Mouse (Mus musculus) ovary, adult 18-20 months (tissue): ENCODE measurements around the gene Numb.
"Not testable (repeated sequence)": the region's sequence is repeated elsewhere in the genome, so short reads cannot be mapped to it uniquely, and the experiment has no call there.

Experiments used
- DNase-seq: peaks from one replicate; pipeline ENCODE4 v3.0.0; 2022; ENCODE audit warnings: low spot score, mixed read lengths

Gene Numb

GRCm38 (mm10) chr12:83921535-83922381 is at the start of gene Numb:
Gene Numb (minus strand): TSS chr12:83921934.
- DNase-seq = peak; percentile 99

- DNase-seq = no peak
Measured at GRCm38 (mm10) chr12:83965235-83965634, 43.5 kb upstream of the Numb start.

GRCm38 (mm10) chr12:83958278-83958677 is 36.5 kb upstream of the Numb start:
- DNase-seq = no peak

- DNase-seq = no peak
Measured at GRCm38 (mm10) chr12:83951711-83952575, 30.2 kb upstream of the Numb start.

DNA sequence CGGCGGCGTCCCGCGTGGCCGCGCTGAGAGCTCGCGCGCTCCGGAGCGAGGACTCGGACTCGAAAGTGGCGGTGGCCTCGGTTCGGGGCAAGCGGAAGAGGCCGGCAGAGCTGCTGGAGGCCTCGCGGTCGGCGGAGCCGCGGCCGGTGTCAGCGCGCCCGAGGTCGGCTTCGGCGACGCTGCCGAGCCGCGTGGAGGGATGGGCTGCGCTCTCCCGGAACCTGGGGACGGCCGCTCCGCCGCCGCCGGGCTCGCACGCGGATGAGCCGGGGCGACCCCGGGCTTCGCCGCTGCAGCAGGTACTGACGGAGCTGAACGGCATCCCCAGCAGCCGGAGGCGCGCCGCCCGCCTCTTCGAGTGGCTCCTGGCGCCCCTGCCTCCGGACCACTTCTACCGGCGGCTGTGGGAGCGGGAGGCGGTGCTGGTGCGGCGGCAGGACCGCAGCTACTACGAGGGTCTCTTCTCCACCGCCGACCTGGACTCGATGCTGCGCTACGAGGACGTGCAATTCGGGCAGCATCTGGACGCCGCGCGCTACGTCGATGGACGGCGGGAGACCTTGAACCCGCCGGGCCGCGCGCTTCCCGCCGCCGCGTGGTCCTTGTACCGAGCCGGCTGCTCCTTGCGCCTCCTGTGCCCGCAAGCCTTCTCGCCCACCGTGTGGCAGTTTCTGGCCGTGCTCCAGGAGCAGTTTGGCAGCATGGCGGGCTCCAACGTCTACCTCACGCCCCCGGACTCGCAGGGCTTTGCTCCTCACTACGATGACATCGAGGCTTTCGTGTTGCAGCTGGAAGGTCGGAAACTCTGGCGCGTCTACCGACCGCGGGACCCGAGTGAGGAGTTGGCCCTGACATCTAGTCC is 29.3 kb upstream of the Numb start:
- peak; percentile 17 for DNase-seq

- DNase-seq = peak; percentile 79
Measured at GRCm38 (mm10) chr12:83950493-83950839, 28.7 kb upstream of the Numb start, which contains the start of gene Riox1. Gene Riox1 (plus strand): TSS chr12:83950608.

- no peak for DNase-seq
Measured at GRCm38 (mm10) chr12:83949776-83950492, 28.2 kb upstream of the Numb start.

DNA sequence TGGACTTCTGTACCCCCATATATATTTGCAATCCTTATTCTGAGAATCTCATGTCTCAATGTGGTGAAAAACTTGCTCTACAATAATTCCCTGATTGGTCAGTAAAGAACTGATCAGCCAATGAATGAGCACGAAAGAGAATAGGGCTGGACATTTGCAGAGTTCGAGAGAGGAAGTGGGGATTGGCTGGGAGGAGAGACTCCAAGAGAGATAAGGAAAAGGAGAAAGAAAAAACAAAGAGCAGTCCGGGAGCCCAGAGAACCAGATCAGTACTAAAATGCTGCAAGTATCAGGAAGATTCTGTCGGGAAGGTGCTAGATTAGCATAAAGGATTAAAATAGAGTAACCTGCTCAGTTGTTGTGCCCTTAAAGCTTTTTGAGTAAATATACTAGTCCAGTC is 27.3 kb upstream of the Numb start:
- no peak for DNase-seq

DNA sequence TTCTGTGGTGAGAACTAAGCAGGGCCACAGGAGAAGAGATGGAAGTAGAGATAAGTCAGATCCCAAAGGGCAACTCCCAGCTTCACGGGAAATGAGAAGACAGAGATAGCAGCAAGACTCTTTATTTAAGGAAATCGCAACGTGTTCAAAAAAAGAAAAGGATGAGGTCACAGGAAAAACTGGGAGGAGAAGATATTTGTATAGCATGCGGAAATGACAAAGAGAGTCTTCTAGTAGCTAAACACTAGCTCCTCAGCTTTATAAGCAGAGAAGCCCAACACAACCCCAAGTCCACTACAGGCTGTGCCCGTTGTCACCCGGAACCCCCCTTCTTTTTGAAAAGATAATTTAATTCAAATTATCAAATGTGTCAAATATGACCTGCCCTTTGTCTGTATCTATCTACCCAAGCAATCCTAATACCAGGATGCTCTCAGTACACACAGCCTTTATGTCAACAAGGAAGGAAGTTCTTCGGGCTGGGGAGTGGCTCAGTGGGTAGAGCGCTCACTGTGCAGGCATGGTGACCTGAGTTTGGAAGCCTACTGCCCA is 25.6 kb upstream of the Numb start:
- no peak for DNase-seq

DNA sequence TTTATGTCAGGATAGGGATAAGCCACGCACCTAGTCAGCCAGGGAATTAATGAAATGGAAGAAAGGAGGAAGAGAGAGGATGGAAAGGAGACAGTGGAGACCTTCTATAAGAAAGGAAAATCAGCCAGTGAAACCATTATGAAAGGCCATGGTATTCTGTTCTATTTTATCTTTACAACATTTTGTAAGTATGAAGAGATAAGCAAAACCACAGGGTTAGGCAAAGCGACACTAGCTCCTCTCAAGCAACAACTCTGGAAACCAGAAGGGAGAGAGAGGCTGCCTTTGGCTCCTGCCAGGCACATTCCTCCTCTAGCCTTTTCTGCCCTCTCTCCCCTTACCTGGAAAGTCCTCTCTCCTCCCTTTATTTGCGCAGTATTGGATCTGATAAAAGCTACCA is 20.2 kb upstream of the Numb start:
- DNase-seq = no peak

DNA sequence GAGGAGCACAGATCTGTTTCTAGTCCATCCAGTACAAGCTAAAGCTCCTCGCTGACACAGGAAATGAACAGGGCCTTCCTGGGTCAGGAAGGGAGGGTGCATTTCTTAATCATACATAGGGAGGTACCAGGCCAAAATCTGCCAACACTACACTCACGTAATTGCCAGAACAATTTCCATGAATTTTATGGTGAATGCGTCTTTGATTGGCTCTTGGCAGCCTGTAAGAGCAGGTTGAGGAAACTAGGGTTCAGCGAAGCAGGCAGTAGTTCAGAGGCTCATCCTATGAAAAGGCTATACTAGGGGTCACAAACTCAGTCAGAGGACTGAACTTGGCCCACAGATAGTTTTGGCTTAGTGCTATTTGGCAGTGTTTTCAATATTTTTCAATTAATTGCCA is 18.3 kb upstream of the Numb start:
- no peak for DNase-seq

GRCm38 (mm10) chr12:83939332-83939731 is 17.6 kb upstream of the Numb start:
- DNase-seq = no peak

GRCm38 (mm10) chr12:83938592-83938991 is 16.9 kb upstream of the Numb start:
- DNase-seq = not testable (repeated sequence)

DNA sequence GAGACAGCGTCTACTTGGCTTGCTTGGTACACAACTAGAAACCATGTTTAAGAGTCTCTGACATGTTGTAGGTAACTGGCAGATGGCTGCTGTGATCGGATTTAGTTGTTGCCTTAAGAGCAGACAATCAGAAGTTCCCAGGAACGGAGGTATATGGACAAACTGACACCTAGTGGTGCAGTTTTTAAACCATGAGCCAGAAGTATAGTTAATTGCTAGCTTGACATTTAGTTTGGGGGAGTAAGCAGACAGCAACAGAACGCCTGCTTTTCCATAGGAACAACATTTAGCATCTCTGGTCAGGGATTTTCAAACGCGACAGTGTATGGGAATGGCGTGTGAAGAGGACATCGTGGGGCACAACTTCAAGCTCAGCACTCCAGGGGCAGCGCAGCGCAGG is 15.9 kb upstream of the Numb start:
- no peak for DNase-seq

- DNase-seq = no peak
Measured at GRCm38 (mm10) chr12:83929186-83929804, 7.6 kb upstream of the Numb start.

DNA sequence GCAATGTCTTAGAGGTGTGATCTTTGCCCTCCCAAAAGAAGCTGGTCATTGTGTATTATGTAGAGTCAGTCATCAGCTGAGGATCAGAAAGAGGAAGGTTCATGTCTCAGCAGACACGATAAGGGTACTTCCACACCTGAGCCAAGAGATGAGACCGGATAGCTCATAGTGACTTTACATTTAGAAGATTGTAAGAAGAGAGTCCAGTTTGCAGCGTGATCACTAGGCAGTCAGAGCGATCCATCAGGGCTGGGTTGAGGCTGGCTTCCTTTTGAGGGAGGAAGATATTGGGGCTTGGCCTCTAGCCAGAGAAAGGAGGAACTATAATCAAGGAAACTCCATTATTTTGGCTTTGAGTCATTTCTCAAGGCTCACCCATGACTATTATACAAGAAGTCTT is 6.0 kb upstream of the Numb start:
- DNase-seq = no peak

GRCm38 (mm10) chr12:83926061-83926460 is 4.3 kb upstream of the Numb start:
- DNase-seq = no peak

- no peak for DNase-seq
Measured at GRCm38 (mm10) chr12:83925160-83925703, 3.5 kb upstream of the Numb start.

- no peak for DNase-seq
Measured at GRCm38 (mm10) chr12:83924332-83924731, 2.6 kb upstream of the Numb start.

DNA sequence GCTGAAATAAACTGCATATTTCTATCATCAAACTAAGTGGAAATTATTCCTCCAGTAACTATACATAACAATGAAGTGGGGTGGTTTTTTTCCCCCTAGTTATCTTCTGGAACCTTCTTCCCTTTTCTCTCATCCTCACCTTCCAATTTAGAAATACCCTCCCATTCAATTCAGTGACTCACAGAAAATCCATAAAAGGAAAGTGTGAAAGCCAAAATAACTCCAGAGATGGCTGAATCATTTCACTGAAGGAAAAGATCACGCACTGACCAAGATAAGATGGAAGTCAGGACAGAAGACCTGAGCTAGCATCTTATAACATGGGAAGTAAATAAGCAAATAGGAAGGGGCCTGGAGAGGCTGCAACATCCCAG is 1.7 kb upstream of the Numb start:
- DNase-seq = no peak
